Mouse (Mus musculus): ENCODE data around the gene Ier2.
"Not testable (repeated sequence)": the region's sequence is repeated elsewhere in the genome, so short reads cannot be mapped to it uniquely, and the experiment has no call there.

The Ier2 gene

DNA sequence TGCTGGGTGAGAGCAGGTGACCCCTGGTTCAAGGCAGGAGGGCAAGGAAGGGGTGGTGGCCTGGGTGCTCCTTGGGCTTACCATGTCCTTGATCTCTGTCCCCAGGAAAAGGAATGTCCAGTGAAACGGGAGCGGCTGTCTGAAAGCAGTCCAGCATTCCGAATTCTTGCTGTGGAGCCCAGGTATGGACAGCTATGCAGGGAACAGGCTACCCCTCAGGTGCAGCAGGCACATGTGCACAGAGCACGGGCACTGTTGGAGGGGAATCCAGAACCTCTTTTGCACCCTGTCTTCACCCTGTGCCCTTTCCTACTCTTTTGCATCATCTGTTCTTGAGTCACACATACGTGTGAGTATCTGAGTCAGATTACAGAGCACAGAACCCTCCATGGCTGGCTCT lies 35.6 kb upstream of the Ier2 start:
- no peak for DNase-seq (ENCODE audit: low read depth, low spot score)

DNA sequence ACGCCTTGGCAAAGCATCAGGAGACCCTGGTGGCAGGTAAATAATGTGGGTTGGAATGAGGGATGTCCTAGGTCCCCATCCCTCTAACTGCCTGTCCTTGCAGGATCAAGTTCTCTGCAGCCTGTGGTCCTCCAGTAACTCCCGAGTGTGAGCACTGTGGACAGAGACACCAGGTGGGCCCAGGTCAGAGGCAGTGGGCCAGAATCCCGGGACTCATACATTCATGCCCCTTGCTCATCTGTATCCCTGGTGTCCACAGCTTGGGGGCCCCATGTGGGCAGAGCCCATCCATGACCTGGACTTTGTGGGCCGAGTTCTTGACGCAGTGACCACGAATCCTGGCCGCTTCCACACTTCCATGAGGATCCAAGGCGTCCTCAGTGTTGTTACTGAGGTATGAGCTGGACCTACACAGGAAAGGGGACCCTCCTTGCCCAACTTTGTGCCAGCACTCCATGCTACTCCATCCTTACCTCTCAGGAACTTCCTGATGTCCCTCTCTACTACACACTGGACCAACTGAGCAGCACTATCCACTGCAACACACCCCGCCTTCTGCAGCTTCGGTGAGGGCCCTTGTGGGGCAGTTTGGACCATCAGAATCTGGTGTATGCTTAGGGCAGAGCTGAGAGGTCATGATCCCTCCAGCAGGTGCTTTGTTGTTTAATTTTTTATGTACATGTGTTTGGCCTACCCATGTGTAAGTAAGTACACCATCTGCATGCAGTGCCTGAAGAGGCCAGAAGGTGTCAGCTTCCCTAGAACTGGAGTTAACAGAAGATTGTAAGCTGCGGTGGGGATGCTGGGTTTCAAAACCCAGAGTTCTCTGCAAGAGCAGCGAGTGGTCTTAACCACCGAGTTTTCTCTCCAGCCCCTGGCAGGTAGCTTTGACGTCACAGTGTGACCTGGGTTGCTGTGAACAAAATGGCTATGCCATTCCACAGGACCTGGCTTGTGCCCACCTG lies 34.8 kb upstream of the Ier2 start:
- no peak for DNase-seq (ENCODE audit: low read depth, low spot score)

DNA sequence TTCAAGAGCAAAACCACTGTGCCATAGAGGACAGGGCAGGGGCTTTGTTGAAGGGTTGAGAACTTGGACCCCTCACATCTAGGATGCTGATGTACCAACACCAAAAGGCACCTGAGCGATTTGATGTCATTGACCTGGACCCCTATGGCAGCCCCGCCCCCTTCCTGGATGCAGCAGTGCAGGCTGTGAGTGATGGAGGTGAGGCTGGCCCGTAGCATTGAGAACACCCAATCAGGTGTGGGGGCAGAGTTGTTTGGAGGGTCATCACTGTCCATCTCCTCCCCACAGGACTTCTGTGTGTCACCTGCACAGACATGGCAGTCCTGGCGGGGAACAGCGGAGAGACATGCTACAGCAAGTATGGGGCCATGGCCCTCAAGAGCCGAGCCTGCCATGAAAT lies 32.5 kb upstream of the Ier2 start:
- DNase-seq (ENCODE audit: low read depth, low spot score): no peak

DNA sequence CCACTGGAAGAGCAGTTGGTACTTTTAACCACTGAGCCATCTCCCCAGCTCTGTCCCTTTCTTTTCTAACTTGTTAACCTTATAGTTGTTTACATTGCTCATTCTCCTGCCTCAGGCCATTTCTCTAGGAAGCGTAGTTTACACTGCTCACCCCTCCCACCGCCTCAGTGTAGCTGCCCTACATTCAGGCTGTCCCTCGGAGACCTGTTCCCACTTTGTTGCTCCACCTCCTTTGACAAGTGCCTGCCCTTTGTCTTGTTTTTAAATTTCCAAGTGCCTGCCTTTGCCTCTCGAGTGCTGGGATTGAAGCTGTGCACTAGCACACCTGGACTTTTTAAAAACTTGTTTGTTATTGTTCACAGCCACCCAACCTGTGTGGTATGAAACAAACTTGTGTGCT lies 30.7 kb upstream of the Ier2 start:
- no peak for DNase-seq (ENCODE audit: low read depth, low spot score)

DNA sequence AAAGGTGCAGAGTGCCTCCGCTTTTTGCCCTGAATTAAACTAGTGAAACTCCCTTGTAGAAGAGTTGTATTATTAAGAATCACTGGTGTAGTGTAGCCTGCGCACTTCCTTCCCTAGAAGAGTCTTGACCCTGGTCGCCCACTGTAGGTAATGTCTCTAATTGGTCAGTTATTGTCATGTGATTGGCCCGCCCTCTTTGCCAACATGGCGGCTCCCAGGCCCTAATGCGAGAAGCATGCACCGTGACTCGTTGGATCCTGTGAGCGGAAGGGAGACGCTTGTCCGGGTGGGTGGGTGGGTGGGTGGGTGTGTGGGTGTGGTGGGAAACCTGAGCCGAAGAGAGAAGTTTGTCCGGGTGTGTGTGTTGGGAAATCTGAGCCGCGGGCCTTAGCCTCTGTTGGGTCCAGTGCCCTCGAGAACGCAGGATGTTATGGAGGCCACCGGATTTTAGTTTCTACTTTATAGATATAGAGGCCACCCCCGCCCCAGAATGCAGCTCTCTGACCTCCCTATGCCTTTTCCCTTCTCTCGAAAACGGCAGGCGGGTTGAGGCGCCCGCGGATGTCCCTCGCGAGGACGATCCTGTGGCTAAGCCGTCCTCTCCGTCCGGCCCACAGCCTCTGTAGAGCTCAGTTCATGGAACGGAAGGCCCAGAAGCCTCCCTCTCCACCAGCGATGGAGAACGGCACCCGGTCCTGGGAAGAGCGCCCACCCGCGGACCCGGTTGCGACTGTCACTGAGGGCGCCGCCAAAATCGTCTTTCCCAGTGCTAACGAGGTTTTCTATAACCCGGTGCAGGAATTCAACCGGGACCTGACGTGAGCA lies 26.7 kb upstream of the Ier2 start:
- DNase-seq (ENCODE audit: low read depth, low spot score): peak; percentile 92

DNA sequence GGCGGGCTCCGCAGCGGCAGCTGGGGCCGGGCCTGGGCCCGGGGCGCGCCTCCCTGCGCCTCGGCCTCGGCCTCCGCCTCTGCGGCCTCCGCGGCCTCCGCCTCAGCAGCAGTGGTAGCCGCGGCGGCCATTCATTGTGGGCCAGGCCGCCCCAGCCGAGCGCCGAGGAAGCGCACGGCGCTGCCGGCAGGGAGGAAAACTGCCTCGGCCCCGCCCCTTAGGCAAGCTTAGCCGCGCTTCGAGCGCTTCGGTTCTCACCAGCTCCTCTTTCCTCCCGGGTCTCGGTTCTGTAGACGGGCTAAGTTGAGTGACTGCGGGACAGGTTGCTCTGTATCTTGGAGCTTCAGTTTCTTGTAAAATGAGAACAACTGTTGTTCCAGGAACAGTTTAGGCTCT lies 25.1 kb upstream of the Ier2 start, which contains the start of gene Nacc1:
Gene Nacc1 (minus strand): TSS at position 158 of the 396 bp plus-strand sequence.
- DNase-seq (ENCODE audit: low read depth, low spot score): peak; percentile 79

DNA sequence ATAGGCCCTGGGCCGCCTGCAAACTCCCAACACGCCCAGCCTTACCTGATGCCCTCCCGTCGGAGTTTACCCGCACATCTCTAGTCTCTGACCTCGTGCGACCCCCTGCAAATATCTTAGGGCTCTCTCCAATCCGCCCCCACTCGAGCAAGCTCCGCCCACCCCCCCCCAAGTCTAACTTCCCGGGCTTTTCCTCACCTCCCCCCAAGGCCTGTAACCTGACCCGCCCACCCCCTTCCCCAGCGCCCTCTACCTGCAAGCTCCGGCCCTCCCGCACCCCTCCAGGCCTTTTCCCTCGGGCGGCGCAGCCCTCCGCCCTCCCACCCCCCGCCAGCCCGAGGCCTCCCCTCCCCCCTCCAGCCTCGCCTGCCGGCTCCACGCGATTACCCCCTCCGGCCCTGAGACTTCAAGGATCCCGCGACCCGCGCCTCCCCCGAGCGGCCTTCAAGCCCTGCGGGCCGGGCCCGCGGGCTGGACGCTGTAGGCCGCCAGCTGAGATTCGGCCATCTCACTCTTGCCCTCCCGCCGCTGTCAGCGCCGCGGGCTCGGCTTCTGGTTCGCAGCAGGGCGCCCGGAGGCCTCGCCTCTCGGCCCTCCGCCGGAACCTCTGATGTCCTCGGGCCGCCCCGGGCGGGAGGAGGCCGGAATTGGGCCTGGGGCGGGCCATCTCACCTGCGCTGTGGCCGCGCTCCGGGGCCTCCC lies 24.5 kb upstream of the Ier2 start:
- DNase-seq (ENCODE audit: low read depth, low spot score): no peak

DNA sequence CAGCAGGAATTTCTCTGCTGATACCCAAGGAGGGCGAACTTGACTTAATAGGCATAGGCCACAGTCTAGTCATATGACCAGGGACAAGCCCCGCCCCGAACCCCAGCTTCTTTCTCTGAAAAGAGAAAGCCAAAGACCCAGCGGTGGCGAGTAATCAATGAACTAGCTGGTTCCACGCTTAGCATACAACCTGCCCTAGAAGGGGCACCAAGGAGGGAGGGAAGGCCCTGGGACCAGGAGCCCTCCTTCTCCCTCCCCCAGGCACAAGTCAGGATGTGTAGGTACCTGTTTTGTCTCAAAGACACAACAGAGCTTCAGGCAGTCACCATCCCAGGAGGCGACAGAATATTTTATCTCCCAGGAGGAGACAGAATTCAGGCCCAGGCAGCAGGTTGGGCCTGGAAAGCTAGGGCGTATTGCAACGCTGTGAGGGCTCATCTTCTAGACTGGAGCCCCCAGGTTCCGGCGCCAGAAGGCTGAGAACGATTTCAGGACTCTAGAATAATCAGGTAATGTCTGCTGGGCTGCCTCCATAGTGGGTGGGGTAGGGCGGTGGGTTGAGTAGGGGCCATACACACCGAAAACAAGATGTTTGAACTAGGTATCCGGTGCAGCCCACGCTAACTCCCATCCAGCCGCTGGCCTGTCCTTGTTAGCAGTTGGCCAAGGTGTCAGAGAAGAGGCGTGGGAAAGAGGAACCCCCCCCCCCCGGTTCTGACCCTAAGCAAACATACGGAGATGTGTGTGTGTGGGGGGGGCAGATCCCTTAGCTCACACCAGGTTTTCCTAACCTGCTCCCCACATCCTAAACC lies 23.7 kb upstream of the Ier2 start, which contains the start of gene Trmt1:
Gene Trmt1 (plus strand): TSS at position 117 of the 812 bp plus-strand sequence.
- no peak for DNase-seq (ENCODE audit: low read depth, low spot score)

DNA sequence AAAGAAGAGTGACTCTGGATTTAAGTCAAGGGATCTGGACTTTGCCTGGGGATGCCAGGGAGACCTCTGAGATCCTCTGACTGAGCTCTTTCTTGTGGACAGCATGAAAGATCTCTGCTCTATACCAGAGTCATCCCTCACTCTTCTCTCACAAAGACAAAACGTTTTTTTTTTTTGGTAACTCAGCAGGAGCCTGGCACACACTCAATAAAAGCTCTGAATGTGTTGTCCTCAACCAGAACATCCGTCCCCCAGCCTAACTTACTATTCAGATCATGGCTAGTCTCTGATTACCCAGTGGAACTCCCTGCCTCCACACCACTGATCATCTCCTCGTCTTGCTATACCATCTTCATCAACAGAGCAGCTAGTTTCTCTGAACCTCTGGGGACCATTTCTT lies 21.9 kb upstream of the Ier2 start:
- no peak for DNase-seq (ENCODE audit: low read depth, low spot score)

DNA sequence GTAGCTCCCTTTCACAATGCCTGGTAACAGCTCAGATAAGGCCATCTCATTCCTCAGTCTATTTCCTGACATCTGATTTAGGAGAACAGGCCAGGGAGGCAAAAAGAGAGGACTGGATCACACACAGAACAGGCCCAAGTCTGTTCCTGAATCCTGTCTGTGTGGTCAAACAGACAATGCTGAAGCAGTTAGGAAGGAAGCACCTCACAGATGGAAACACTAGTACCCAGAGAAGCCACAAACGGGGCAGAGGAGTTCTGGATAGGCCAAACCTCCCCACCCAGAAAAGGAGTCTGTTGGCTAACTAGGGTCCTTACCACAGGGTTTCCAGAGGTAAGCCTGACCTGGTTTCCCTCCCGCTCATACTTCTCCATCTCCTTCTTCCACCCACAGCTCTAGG lies 19.6 kb upstream of the Ier2 start:
- DNase-seq (ENCODE audit: low read depth, low spot score): no peak

DNA sequence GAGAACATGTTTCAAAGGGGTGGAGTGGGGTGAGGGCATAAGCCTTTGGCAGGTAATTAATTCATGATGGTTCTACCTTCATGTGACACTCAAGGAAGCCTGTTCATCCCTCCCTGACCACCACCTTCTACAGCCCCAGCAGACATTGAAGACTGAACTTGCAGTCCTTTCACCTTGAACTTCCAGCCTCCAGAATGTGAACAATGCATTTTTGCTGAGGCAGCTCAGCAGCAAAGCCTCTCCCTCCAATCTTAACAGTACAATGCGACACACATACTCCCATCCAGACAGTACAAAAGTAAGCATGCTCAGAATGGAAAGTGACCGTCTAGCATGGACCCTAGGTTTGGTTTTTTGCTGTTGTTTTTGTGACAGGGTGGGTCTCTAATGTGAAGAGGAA lies 18.8 kb upstream of the Ier2 start:
- DNase-seq (ENCODE audit: low read depth, low spot score): no peak

DNA sequence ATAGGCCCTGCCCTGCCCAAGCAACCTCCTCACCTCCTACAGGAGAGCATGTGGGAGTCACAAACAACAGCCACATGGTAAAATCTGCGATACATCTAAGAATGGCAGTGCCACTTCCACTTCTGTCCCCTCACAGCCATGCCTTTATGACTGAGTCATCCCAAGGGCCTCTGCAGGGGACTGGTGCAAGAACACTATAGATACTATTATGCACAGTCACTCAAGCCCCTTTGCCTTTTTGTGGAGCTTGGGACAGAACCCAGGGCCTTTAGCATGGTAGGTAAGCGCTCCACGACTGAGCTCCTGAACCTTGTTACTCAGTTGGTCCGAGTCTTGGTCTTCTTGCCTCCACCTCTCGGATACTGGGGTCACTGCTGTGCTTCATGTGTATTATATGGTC lies 14.7 kb upstream of the Ier2 start:
- DNase-seq (ENCODE audit: low read depth, low spot score): no peak

DNA sequence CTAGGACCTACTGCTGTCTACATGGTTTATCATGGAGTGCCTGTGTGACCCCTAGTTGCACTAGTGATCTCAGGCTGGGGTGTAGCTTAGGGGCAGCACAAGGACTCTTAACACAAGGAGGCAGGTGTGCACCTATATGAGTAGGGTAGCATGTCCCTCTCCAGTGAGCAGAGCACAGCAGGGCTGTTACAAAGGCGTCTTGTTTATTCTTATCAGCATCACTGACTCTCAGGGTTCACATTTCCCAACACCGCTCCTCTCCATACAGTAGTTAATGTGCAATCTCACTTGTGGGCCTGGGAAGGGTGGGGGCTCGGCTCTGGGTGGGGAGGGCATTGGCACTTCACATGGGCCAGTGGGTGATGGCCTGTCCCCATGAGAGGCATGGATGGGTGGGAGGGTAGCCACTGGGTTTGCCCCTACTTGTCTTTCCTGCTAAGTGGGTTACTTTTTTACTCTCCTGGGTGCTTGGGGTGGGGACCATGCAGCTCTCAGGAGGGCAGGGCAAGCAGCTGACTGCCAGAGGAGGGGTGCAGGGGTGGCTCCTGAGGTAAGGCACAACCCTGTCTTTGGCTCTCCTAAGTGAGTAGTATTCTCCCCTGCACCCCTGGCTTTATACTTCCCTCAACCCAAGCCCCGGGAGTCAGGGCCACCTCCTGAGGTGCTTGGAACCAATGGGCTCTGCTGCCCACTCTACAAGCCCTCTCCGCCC lies 7.8 kb upstream of the Ier2 start:
- not testable (repeated sequence) for DNase-seq (ENCODE audit: low read depth, low spot score)

DNA sequence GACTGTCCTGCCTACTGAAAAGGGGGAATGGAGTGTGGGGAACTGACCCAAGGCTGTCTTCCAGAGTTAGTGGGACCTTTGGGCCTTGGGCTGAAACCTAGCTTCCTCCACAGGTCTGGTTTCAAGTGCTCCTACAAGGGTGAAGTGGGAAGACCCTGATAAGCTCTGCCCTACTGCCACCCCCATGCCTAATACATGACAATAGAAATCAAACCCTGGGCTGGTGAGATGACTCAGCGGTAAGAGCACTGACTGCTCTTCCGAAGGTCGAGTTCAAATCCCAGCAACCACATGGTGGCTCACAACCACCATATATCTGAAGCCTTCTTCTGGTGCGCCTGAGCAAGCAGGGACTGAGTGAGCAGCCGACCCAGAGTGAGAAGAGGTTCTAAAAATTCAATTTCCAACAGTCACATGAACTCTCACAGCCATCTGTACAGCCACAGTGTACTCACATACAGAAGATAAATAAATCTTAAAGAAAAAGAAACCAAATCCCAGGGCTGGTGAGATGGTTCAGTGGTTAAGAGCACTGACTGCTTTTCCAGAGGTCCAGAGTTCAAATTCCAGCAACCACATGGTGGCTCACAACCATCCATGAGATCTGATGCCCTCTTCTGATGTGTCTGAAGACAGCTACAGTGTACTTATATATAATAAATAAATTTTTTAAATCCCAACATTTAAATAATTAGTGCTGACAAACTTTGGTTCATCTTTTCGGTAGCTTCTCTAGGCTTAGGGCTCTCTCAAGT lies 6.3 kb upstream of the Ier2 start:
- no peak for DNase-seq (ENCODE audit: low read depth, low spot score)

DNA sequence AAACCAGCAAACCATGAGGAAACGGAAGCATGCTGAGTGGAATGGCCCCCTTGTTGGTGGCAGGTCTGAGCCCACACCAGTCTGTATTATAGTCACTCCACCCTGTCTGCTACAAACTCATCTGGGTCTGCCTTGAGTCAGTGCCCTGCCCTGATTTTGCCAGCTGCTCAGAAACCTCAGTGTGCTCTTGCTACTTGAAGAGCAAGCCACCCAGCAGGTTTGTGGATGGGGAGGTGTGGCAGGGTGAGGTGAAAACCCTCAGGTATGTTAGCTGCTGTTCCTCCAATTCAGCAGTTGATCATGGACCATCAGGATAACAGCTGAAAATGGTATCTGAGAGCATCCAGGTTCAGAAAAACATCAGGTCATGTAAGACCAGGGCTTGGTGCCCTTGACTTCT lies 5.4 kb upstream of the Ier2 start:
- DNase-seq (ENCODE audit: low read depth, low spot score): no peak

DNA sequence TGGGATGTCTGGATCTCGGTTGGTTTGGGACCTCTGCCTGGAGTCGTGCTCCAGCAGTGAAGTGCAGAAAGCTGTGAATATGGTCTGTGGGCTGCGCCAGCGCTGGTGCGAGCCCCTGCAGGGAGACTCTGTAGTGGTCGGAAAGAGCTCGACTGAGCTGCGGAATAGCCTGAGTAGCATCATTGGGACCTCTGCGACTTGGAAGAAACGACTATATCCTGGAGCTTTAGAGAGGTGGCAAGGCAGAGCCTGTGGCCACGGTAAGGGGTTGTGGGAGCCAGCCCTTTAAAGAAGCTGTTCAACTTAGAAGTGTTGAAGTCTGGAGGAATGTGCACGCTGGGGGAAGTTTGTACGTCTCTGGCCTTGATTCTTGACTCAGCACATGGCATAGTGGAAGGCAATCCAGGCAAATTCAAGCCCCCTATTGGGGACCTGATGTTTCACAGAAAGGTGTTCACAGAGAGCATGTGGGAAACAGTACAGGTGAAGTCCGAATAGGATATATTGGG lies 2.8 kb upstream of the Ier2 start:
- DNase-seq (ENCODE audit: low read depth, low spot score): no peak

DNA sequence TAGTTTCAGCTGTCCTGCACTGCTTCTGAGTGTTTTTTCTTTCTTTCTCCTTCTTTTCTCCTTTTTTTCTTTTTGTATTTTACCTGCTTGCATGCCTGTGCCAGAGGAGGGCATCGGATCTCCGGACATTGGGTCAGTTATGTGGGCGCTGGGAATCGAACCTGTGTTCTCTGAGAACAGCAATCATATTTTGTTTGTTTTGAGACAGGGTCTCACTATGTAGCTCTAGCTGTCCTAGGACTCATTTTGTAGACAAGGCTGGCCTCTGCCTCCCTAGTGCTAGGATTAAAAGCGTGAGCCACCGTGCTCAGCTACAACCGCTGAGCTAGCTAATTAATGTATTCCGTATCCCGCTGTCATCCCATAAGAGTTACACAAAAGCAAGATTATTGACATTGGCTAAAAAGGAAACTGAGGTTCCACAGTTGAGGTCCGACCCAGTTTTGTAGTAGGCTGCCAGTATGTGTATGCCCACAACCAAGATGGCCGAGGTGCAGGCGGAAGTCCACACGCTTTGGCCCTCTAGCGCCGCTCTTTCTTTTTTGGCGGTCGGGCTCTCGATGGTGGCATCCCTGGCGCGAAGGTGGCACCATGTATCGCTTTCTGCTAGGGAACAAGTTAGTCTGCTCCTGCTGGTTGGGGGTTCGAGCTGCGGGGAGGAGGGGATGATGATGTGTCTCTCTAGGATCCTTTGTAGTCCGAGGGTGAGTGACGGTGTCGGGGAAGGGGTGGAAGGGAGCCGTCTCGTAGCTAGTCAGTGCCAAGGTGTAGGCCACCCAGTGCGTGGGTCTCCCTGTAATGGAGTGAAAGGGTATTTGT lies 2.1 kb upstream of the Ier2 start:
- DNase-seq (ENCODE audit: low read depth, low spot score): peak; percentile 88

DNA sequence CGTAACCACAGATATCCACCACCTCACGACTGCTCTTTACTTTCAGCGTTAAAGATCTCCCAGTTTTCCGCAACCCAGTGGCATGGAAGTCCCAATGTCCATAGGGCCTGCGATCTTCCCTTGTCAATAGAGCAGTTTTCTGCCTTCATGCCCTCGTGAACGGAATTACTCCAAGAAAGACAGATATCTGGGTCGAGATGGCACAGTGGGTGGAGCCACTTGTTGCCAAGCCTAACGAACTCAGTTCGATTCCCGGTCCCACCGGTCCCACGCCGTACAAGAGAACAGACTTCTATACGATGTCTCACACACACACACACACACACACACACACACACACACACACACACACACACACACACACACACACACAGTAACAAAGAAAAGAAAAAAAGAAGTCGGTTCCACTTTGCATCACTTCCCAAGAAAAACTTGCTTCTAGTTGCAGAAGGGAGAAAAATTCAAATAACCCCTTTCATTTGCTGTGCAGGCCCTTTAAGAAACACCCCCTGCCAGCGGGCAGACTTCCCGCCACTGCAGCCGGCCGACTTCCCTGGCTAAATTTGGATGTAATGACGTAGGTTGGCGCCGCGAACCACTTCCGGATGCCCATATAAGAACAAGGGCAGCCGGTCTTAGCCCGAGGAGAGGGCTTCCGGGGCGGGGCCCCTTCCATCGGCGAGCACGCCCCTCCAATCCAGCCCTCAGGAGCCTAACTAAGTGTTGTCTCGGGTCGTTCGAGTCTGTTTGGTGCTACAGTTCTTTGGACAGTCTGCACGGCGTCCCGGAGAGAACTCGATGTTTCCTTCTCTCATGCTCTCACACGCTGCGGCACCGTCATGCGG lies 1.1 kb upstream of the Ier2 start:
- peak; percentile 96 for DNase-seq (ENCODE audit: low read depth, low spot score)

Data from telencephalon, adult 2 months (tissue).